28 mouse cellular contexts compared by ENCODE assay signal in genomic region chr9:107262375-107262774, GRCm38 (mm10). TPM values are rescaled to one million over a fixed set of nuclear protein-coding genes. Genes with fewer than 3 reads are reported as not detected.
DNase-seq lines count a peak whose midpoint lies in the region; ATAC-seq and TF ChIP-seq lines count a peak whose summit lies in the region.
"Had no signal": no experiment of that assay in that cellular context is flagged by ENCODE, and none has a peak within 500 bp of the region (broad histone marks: within the 10 kb centered on the region; RNA-seq: fewer than 3 reads in every experiment).

No protein-coding gene starts in this region.

- intact Hi-C loops in left cerebral cortex, adult 2 months (cut with DNase I): loop anchor here (2.0 to 5.0 kb wide), 2 partner anchors 176 to 260 kb away; no protein-coding TSS in a partner anchor

- H3K27ac ChIP-seq in left cerebral cortex, adult 2 months: peak overlapping the region; percentile 8; the same call in 1 of the 2 replicates
- H3K27ac ChIP-seq in midbrain, postnatal 0 days (ENCODE audit: low read depth, low read length): no peak overlapping the region
- no peak overlapping the region for H3K27ac ChIP-seq in midbrain, embryonic 10.5 days (replicated peaks)
- H3K27ac ChIP-seq in intestine, postnatal 0 days (ENCODE audit: low read depth, low read length): no peak overlapping the region
- H3K27ac ChIP-seq: embryonic facial prominence, embryonic 10.5 days; embryonic facial prominence, embryonic 13.5 days; forebrain, embryonic 12.5 days; forebrain, embryonic 15.5 days; heart, embryonic 15.5 days; hindbrain, embryonic 12.5 days; hindbrain, embryonic 15.5 days had no signal

- WGBS in midbrain, postnatal 0 days: 69% methylated on average over 7 of the region's 7 CpGs
- 83% methylated on average over 7 of the region's 7 CpGs for WGBS in midbrain, embryonic 10.5 days
- WGBS in intestine, postnatal 0 days: 77% methylated on average over 7 of the region's 7 CpGs

- H3K4me2 ChIP-seq in midbrain, postnatal 0 days (ENCODE audit: low read depth, low read length, poor library complexity, severe bottlenecking): no peak overlapping the region
- no peak overlapping the region for H3K4me2 ChIP-seq in intestine, postnatal 0 days (replicated peaks; ENCODE audit: low read depth)
- H3K4me2 ChIP-seq: embryonic facial prominence, embryonic 13.5 days; forebrain, embryonic 12.5 days; forebrain, embryonic 15.5 days; heart, embryonic 12.5 days; heart, embryonic 15.5 days; hindbrain, embryonic 12.5 days; hindbrain, embryonic 15.5 days had no signal

- ATAC-seq in midbrain, postnatal 0 days (ENCODE audit: low FRiP score): no peak
- no peak for ATAC-seq in intestine, postnatal 0 days
- ATAC-seq: CD4-positive, CD25-positive, alpha-beta regulatory T cell, adult 4 months; forebrain, embryonic 15.5 days; inflammation-experienced regulatory T-cells, adult 6 months; intestine, embryonic 16.5 days had no signal

- no peaks in the 10 kb centered on the region for H3K36me3 ChIP-seq in midbrain, postnatal 0 days (ENCODE audit: insufficient read depth, low read length)
- no peaks in the 10 kb centered on the region for H3K36me3 ChIP-seq in midbrain, embryonic 10.5 days
- H3K36me3 ChIP-seq in intestine, postnatal 0 days (ENCODE audit: control insufficient read depth, insufficient read depth): peaks cover 29% of the 10 kb centered on the region; the same call in 1 of the 2 replicates
- H3K36me3 ChIP-seq: embryonic facial prominence, embryonic 10.5 days; embryonic facial prominence, embryonic 13.5 days; forebrain, embryonic 12.5 days; forebrain, embryonic 15.5 days; heart, embryonic 12.5 days; heart, embryonic 15.5 days; hindbrain, embryonic 12.5 days; hindbrain, embryonic 15.5 days had no signal

- DNase-seq in cerebellum, postnatal 10 days: peak; percentile 40 to 53
- no peak for DNase-seq in cerebellum, adult 8-10 months
- no peak for DNase-seq in left cerebral cortex, adult 2 months (ENCODE audit: extremely low spot score in 1 of 2, low spot score in 2 of 2)
- DNase-seq in left cerebral cortex, adult 8-10 months (ENCODE audit: low spot score in 2 of 2): no peak
- peak; percentile 51 for DNase-seq in midbrain, postnatal 0 days (ENCODE audit: low spot score)
- DNase-seq in midbrain, embryonic 10.5 days (ENCODE audit: low spot score): no peak
- DNase-seq: adrenal gland, adult 2 months; adrenal gland, postnatal 14 days; cerebellum, adult 2 months; cerebellum, postnatal 25 days; embryo, embryonic 11 days; gastrocnemius, postnatal 25 days; heart, adult 18-20 months; heart, postnatal 10 days; heart, postnatal 36 days had no signal

- H3K9ac ChIP-seq in midbrain, postnatal 0 days (replicated peaks; ENCODE audit: low read length, poor library complexity, severe bottlenecking): no peak overlapping the region
- no peak overlapping the region for H3K9ac ChIP-seq in intestine, postnatal 0 days (ENCODE audit: low read depth, low read length)
- H3K9ac ChIP-seq: embryonic facial prominence, embryonic 13.5 days; forebrain, embryonic 12.5 days; forebrain, embryonic 15.5 days; heart, embryonic 12.5 days; heart, embryonic 15.5 days; hindbrain, embryonic 12.5 days; hindbrain, embryonic 15.5 days had no signal

- H3K9me3 ChIP-seq in midbrain, postnatal 0 days (ENCODE audit: low read length): no peaks in the 10 kb centered on the region
- no peaks in the 10 kb centered on the region for H3K9me3 ChIP-seq in midbrain, embryonic 10.5 days (replicated peaks)
- H3K9me3 ChIP-seq in intestine, postnatal 0 days (ENCODE audit: control insufficient read depth): no peaks in the 10 kb centered on the region
- H3K9me3 ChIP-seq: embryonic facial prominence, embryonic 10.5 days; embryonic facial prominence, embryonic 13.5 days; forebrain, embryonic 12.5 days; forebrain, embryonic 15.5 days; heart, embryonic 12.5 days; heart, embryonic 15.5 days; hindbrain, embryonic 12.5 days; hindbrain, embryonic 15.5 days had no signal

- H3K4me3 ChIP-seq in left cerebral cortex, adult 2 months: no peak overlapping the region
- H3K4me3 ChIP-seq in midbrain, postnatal 0 days (ENCODE audit: low read depth, low read length): no peak overlapping the region
- H3K4me3 ChIP-seq in midbrain, embryonic 10.5 days: no peak overlapping the region
- no peak overlapping the region for H3K4me3 ChIP-seq in intestine, postnatal 0 days (ENCODE audit: low read depth, low read length)
- H3K4me3 ChIP-seq: embryonic facial prominence, embryonic 10.5 days; embryonic facial prominence, embryonic 13.5 days; erythroblast, embryonic 14.5 days; forebrain, embryonic 12.5 days; forebrain, embryonic 15.5 days; heart, embryonic 12.5 days; heart, embryonic 15.5 days; hindbrain, embryonic 12.5 days; hindbrain, embryonic 15.5 days had no signal

- H3K27me3 ChIP-seq in midbrain, postnatal 0 days (ENCODE audit: insufficient read depth, low read length): no peaks in the 10 kb centered on the region
- no peaks in the 10 kb centered on the region for H3K27me3 ChIP-seq in midbrain, embryonic 10.5 days (ENCODE audit: low read depth, poor library complexity, severe bottlenecking)
- no peaks in the 10 kb centered on the region for H3K27me3 ChIP-seq in intestine, postnatal 0 days (replicated peaks; ENCODE audit: control insufficient read depth, insufficient read depth, low read length)
- H3K27me3 ChIP-seq: embryonic facial prominence, embryonic 13.5 days; forebrain, embryonic 12.5 days; forebrain, embryonic 15.5 days; heart, embryonic 15.5 days; hindbrain, embryonic 12.5 days; hindbrain, embryonic 15.5 days had no signal

- TF ChIP-seq CTCF in left cerebral cortex, adult 2 months (IDR thresholded peaks at IDR 0.05): no peak
- no peak for TF ChIP-seq CTCF in midbrain, postnatal 0 days (IDR thresholded peaks at IDR 0.05)
- no peak for TF ChIP-seq CTCF in intestine, postnatal 0 days (IDR thresholded peaks at IDR 0.05; ENCODE audit: low read depth)

- H3K4me1 ChIP-seq in midbrain, postnatal 0 days (ENCODE audit: insufficient read depth, low read length): no peaks in the 10 kb centered on the region
- H3K4me1 ChIP-seq in midbrain, embryonic 10.5 days: peaks cover 6% of the 10 kb centered on the region; the same call in 1 of the 2 replicates
- H3K4me1 ChIP-seq in intestine, postnatal 0 days (replicated peaks; ENCODE audit: control insufficient read depth, insufficient read depth, low read length): no peaks in the 10 kb centered on the region
- H3K4me1 ChIP-seq: embryonic facial prominence, embryonic 13.5 days; hindbrain, embryonic 12.5 days had no signal

RNA-seq across cellular contexts. Expression of gene Mapkapk3, which starts 27.3 kb away (rescaled TPM):
- 1 to 10 TPM; 3.4 to 3.5 TPM for total RNA-seq in left cerebral cortex, adult 2 months (2021)
- total RNA-seq in left cerebral cortex, adult 8-10 months (2022): 1 to 10 TPM; 2.4 to 3.9 (median 3.2) TPM
- total RNA-seq in midbrain, postnatal 0 days (2014; rRNA removed): 2.3 and 3.2 TPM in 2 replicates
- 1.3 and 2.2 TPM in 2 replicates for polyA plus RNA-seq in midbrain, postnatal 0 days (2015; fragmentation: Nextera tagmentation; extraction: Ambion mirVana)
- polyA plus RNA-seq in midbrain, embryonic 10.5 days (2016; fragmentation: Nextera tagmentation; extraction: Ambion mirVana): 3.9 and 4.9 TPM in 2 replicates
- polyA plus RNA-seq in intestine, postnatal 0 days (2015; fragmentation: Nextera tagmentation; extraction: Ambion mirVana): 26.2 and 30.4 TPM in 2 replicates

RNA-seq across cellular contexts. Expression of gene Dock3, which starts 30.7 kb away (rescaled TPM):
- total RNA-seq in left cerebral cortex, adult 2 months (2021): 100 to 1,000 TPM; 216 to 221 TPM
- total RNA-seq in left cerebral cortex, adult 8-10 months (2022): 100 to 1,000 TPM; 191 to 234 (median 223) TPM
- total RNA-seq in midbrain, postnatal 0 days (2014; rRNA removed): 56.3 and 58.8 TPM in 2 replicates
- polyA plus RNA-seq in midbrain, postnatal 0 days (2015; fragmentation: Nextera tagmentation; extraction: Ambion mirVana): 17.7 and 20.5 TPM in 2 replicates
- polyA plus RNA-seq in midbrain, embryonic 10.5 days (2016; fragmentation: Nextera tagmentation; extraction: Ambion mirVana): 4.2 and 4.4 TPM in 2 replicates
- 0.60 and 0.95 TPM in 2 replicates for polyA plus RNA-seq in intestine, postnatal 0 days (2015; fragmentation: Nextera tagmentation; extraction: Ambion mirVana)
- polyA plus RNA-seq: erythroblast, embryonic 14.5 days; inflammation-experienced regulatory T-cells, adult 6 months had no signal

RNA-seq across cellular contexts. Expression of gene Cish, which starts 33.5 kb away (rescaled TPM):
- total RNA-seq in left cerebral cortex, adult 2 months (2021): 10 to 100 TPM in 1 of 2 experiments, 1 to 10 TPM in 1; 9.6 to 10.7 TPM
- total RNA-seq in left cerebral cortex, adult 8-10 months (2022): 10 to 100 TPM in 1 of 4 experiments, 1 to 10 TPM in 3; 7.2 to 12.2 (median 9.2) TPM
- 2.4 and 6.0 TPM in 2 replicates for total RNA-seq in midbrain, postnatal 0 days (2014; rRNA removed)
- polyA plus RNA-seq in midbrain, postnatal 0 days (2015; fragmentation: Nextera tagmentation; extraction: Ambion mirVana): 6.5 and 6.7 TPM in 2 replicates
- 7.3 and 7.5 TPM in 2 replicates for polyA plus RNA-seq in midbrain, embryonic 10.5 days (2016; fragmentation: Nextera tagmentation; extraction: Ambion mirVana)
- polyA plus RNA-seq in intestine, postnatal 0 days (2015; fragmentation: Nextera tagmentation; extraction: Ambion mirVana): 9.4 and 12.1 TPM in 2 replicates

Comparison
In these comparisons a context has a peak if more than half of its experiments do, and no peak if none do; other contexts are left out.
1. DNase-seq: peak in cerebellum, postnatal 10 days (2 of 2) and midbrain, postnatal 0 days (single experiment); none in cerebellum, adult 8-10 months (single experiment), left cerebral cortex, adult 2 months (0 of 2), left cerebral cortex, adult 8-10 months (0 of 2) and midbrain, embryonic 10.5 days (single experiment).